Mouse (Mus musculus): ENCODE results near the gene Birc5. TPM values are rescaled to one million over a fixed set of nuclear protein-coding genes. Genes with fewer than 3 reads are reported as not detected.
A peak's percentile ranks its signal among the peaks of the same experiment; 100 is the strongest.

The Birc5 gene
- total and polyA plus RNA-seq, 2 experiments, result 0.65 to 0.82 TPM

DNA sequence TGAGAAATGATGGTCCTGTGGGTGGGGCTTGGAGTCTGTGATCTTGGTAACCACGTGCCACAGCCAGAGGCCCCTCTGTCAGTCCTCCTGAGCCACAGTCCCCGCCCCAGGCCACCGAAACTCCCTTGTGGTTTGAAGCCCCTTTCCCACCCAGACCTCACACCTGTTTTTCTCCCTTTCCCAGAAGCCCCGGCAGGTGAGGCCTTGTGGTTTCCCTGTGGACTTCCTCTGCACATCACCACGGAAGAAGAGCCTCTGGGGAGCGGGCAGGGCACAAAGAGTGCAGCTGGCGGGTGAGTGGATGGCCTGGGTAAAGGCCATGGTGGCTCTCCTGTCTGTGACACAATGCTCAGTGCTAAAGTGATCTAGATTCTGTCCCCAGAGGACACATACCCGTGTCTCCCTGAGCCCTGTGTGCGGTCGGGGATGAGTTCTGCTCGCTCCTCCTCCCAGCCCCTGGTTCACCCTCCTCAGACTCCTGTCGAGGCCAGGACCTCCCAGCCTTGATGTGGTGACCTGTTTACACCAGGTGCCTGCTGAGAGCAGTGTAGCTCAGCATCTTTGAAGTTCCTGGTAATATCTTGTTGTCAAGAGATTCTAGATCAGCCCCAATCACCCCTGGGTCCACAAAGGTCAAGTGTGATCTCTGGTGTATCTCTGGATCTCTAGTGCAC, 23.0 kb downstream of the Birc5 start:
- Histone ChIP-seq H3K79me2 (ENCODE audit: control insufficient read depth, insufficient read depth, low read length) (no peaks in the 10 kb centered on the region), H3K27ac (replicated peaks; ENCODE audit: insufficient read depth, low read depth, low read length) (no peak overlapping the region), H3K27me3 (ENCODE audit: control insufficient read depth, insufficient read depth, low read length) (no peaks in the 10 kb centered on the region), H3K4me1 (ENCODE audit: control insufficient read depth, insufficient read depth, low read length) (peaks cover 12% of the 10 kb centered on the region; the same call in 1 of the 2 replicates), H3K9ac (ENCODE audit: low read depth, low read length) (no peak overlapping the region), H3K4me3 (ENCODE audit: insufficient read depth, low read depth, low read length) (no peak overlapping the region), H3K36me3 (ENCODE audit: control insufficient read depth, insufficient read depth, low read length) (no peaks in the 10 kb centered on the region)
- TF ChIP-seq POLR2A (IDR thresholded peaks at IDR 0.05; ENCODE audit: extremely low read depth, insufficient read depth, low read length) (no peak), CTCF (IDR thresholded peaks at IDR 0.05; ENCODE audit: low read depth, low read length) (no peak)
- DNase-seq (ENCODE audit: extremely low read depth, low read depth, low spot score), result no peak
- WGBS, result 71% methylated on average over 12 of the region's 12 CpGs

DNA sequence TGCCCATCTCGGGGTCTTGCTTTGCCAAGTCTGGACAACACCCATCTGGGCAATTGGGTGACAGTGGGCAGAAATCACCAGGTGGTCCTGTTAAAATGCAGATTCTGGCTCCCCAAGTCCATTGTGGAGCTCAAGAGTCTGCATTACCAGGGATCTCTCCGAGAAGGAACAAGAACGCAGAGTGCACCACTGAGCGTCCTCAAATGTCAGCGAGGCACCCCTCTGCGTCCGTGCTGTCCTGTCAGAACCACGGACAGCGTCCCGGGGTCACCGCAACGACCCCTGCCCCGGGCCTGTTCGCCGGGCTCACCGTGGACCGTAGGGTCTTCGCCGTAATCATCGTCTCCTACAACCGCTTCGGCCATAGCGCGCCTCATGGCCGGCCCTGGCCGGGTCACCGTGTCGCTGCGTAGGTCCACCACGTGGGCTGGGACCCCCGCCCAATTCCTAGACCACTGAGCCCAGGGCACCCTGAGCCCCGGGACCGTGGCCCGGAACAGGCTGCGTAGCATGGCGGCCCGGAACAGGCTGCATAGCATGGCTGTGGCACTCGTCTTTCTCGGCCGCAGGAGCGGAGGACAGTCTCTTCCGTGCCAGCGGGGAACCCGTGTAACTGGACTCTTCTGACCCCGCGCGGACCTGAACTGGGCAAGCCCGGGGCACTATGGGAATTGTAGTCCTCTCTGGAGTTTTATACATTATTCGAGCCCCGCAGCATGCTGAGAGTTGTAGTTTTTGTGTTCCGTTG, 24.0 kb downstream of the Birc5 start, which contains the start of gene Tha1:
Gene Tha1 (minus strand): TSS at position 621 of the 748 bp plus-strand sequence.
- Histone ChIP-seq H3K27ac (replicated peaks; ENCODE audit: insufficient read depth, low read depth, low read length) (peak within 1 kb of the TSS; percentile 75), H3K4me1 (ENCODE audit: control insufficient read depth, insufficient read depth, low read length) (peaks cover 19% of the 10 kb centered on the region), H3K79me2 (ENCODE audit: control insufficient read depth, insufficient read depth, low read length) (no peaks in the 10 kb centered on the region), H3K4me3 (ENCODE audit: insufficient read depth, low read depth, low read length) (peak within 1 kb of the TSS; percentile 88), H3K36me3 (ENCODE audit: control insufficient read depth, insufficient read depth, low read length) (no peaks in the 10 kb centered on the region), H3K9ac (ENCODE audit: low read depth, low read length) (peak within 1 kb of the TSS; percentile 95), H3K27me3 (ENCODE audit: control insufficient read depth, insufficient read depth, low read length) (no peaks in the 10 kb centered on the region)
- peak; percentile 76 for DNase-seq (ENCODE audit: extremely low read depth, low read depth, low spot score)
- TF ChIP-seq CTCF (IDR thresholded peaks at IDR 0.05; ENCODE audit: low read depth, low read length), result no peak
- TF ChIP-seq POLR2A (IDR thresholded peaks at IDR 0.05; ENCODE audit: extremely low read depth, insufficient read depth, low read length), result peak; percentile 70
- WGBS, result 2% methylated on average over 51 of the region's 51 CpGs

DNA sequence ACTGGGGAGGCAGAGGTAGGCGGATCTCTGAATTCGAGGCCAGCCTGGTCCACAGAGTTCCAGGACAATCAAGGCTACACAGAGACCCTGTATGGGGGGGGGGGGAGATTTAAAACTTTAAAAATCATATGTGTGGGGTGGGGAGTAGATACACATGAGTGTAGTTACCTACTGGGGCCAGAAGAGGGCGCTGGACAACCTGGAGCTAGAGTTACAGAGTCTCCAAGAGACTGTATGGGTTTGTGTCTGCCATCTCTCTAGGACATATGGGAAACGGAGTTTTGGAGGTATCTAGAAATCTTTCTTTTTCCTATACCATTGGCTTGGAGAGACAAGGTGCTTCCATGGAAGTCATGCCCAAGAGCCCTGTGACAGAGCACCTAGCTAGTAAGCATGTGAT, 25.4 kb downstream of the Birc5 start:
- Histone ChIP-seq H3K4me1 (ENCODE audit: control insufficient read depth, insufficient read depth, low read length) (peaks cover 29% of the 10 kb centered on the region), H3K79me2 (ENCODE audit: control insufficient read depth, insufficient read depth, low read length) (no peaks in the 10 kb centered on the region), H3K36me3 (ENCODE audit: control insufficient read depth, insufficient read depth, low read length) (no peaks in the 10 kb centered on the region), H3K27ac (replicated peaks; ENCODE audit: insufficient read depth, low read depth, low read length) (no peak overlapping the region), H3K4me3 (ENCODE audit: insufficient read depth, low read depth, low read length) (no peak overlapping the region), H3K27me3 (ENCODE audit: control insufficient read depth, insufficient read depth, low read length) (no peaks in the 10 kb centered on the region), H3K9ac (ENCODE audit: low read depth, low read length) (no peak overlapping the region)
- 60% methylated on average over 4 of the region's 4 CpGs for WGBS
- DNase-seq (ENCODE audit: extremely low read depth, low read depth, low spot score), result no peak
- no peak for TF ChIP-seq POLR2A (IDR thresholded peaks at IDR 0.05; ENCODE audit: extremely low read depth, insufficient read depth, low read length)
- TF ChIP-seq CTCF (IDR thresholded peaks at IDR 0.05; ENCODE audit: low read depth, low read length), result peak; percentile 37; the same call in 1 of the 2 replicates

DNA sequence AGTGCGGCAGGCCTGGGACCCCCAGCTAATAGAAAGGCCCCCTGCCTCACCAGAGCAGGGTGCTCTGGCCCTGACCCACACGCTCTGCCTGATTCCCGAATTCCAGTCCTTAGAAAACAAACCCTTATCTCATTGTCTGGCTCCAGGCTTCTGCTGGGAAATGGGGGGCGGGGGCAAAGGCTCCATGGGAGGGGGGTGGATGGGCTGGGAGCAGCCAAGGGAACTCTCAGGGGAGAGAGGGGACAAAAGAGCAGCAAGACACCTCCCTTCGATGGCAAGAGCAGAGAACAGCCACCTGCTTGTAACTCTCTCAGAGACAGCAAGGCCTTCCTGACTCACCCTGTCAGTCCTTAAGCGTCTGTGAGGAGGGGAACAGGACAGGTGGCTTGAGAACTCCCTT, 26.6 kb downstream of the Birc5 start:
- Histone ChIP-seq H3K27ac (replicated peaks; ENCODE audit: insufficient read depth, low read depth, low read length) (peak overlapping the region; percentile 11; the same call in 1 of the 2 replicates), H3K36me3 (ENCODE audit: control insufficient read depth, insufficient read depth, low read length) (no peaks in the 10 kb centered on the region), H3K9ac (ENCODE audit: low read depth, low read length) (no peak overlapping the region), H3K27me3 (ENCODE audit: control insufficient read depth, insufficient read depth, low read length) (no peaks in the 10 kb centered on the region), H3K4me1 (ENCODE audit: control insufficient read depth, insufficient read depth, low read length) (peaks cover 28% of the 10 kb centered on the region), H3K4me3 (ENCODE audit: insufficient read depth, low read depth, low read length) (no peak overlapping the region), H3K79me2 (ENCODE audit: control insufficient read depth, insufficient read depth, low read length) (no peaks in the 10 kb centered on the region)
- WGBS, result 71% methylated on average over 6 of the region's 6 CpGs
- DNase-seq (ENCODE audit: extremely low read depth, low read depth, low spot score), result no peak
- TF ChIP-seq CTCF (IDR thresholded peaks at IDR 0.05; ENCODE audit: low read depth, low read length) (no peak), POLR2A (IDR thresholded peaks at IDR 0.05; ENCODE audit: extremely low read depth, insufficient read depth, low read length) (no peak)

DNA sequence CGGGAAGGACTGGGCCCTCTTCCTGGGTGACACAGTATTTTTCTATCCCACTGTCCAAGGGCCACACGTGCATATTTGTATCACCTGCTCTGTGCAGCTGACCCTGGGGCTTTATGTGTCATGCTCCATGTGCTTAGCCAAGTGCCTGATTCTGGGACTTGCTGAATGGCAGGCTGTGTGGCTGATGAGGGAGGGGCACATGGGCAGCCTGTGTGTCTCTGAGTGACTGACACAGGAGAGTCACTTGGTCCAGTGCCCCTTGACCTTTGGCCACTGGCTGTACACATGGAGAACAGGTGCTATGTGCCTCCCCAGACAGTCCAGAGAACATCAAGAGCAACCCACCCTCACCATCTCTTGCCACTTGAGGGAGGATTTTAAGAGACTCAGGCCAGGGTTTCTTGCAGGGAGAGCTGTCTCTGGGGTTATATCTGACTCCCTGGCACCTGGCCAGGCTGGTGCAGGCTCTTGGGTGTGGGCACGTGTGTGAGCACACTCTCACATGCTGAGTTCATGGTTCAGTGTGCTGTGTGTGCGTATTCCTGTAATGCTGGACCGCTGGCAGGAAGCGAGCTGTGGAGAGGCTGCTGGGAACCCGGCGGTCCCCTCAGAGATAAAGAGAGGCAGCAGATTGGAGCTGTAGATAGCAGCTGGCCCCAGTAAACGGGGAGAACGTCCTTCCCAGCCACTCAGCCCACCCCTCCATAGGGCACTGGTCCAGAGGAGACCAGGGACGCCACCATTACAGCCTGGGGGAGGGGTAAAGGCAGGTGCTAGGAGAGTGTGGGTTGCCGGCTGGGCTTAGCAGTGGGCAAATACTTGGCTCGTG, 29.1 kb downstream of the Birc5 start:
- peak overlapping the region; percentile 17; the same call in 1 of the 2 replicates for H3K4me3 ChIP-seq (ENCODE audit: insufficient read depth, low read depth, low read length)
- peak overlapping the region; percentile 47 for H3K9ac ChIP-seq (ENCODE audit: low read depth, low read length)
- WGBS, result 5% methylated on average over 13 of the region's 13 CpGs
- peaks cover 24% of the 10 kb centered on the region for H3K4me1 ChIP-seq (ENCODE audit: control insufficient read depth, insufficient read depth, low read length)
- peak overlapping the region; percentile 38 for H3K27ac ChIP-seq (replicated peaks; ENCODE audit: insufficient read depth, low read depth, low read length)
- no peaks in the 10 kb centered on the region for H3K27me3 ChIP-seq (ENCODE audit: control insufficient read depth, insufficient read depth, low read length)
- peak; percentile 86 for DNase-seq (ENCODE audit: extremely low read depth, low read depth, low spot score)
- TF ChIP-seq CTCF (IDR thresholded peaks at IDR 0.05; ENCODE audit: low read depth, low read length), result no peak
- TF ChIP-seq POLR2A (IDR thresholded peaks at IDR 0.05; ENCODE audit: extremely low read depth, insufficient read depth, low read length), result no peak
- no peaks in the 10 kb centered on the region for H3K79me2 ChIP-seq (ENCODE audit: control insufficient read depth, insufficient read depth, low read length)
- H3K36me3 ChIP-seq (ENCODE audit: control insufficient read depth, insufficient read depth, low read length), result no peaks in the 10 kb centered on the region

Data from liver, adult 2 months (tissue).